Mouse (Mus musculus) CD4-positive helper T cell, adult 2 months (primary cell): Measurements from ENCODE around the gene Mad2l2.
A peak's percentile ranks its signal among the peaks of the same experiment; 100 is the strongest.

Experiments used
- DNase-seq: peaks from one replicate; pipeline ENCODE4 v3.0.0-alpha.2; 2012; ENCODE audit warnings: low read depth, missing footprints, low spot score

The Mad2l2 gene

GRCm38 (mm10) chr4:148130133-148130532, at the start of gene Mad2l2:
Gene Mad2l2, plus strand, starts transcription at chr4:148130384.
- no peak for DNase-seq

GRCm38 (mm10) chr4:148080597-148080973, 49.6 kb upstream of the Mad2l2 start:
- no peak for DNase-seq

GRCm38 (mm10) chr4:148081201-148081600, 49.0 kb upstream of the Mad2l2 start:
- DNase-seq: no peak

GRCm38 (mm10) chr4:148082257-148083044, 47.7 kb upstream of the Mad2l2 start:
- peak; percentile 60 for DNase-seq

GRCm38 (mm10) chr4:148083176-148083899, 46.8 kb upstream of the Mad2l2 start:
- DNase-seq: no peak

GRCm38 (mm10) chr4:148084261-148084714, 45.9 kb upstream of the Mad2l2 start:
- DNase-seq: no peak

- DNase-seq: no peak
These were observed 44.9 kb upstream of the Mad2l2 start for GRCm38 (mm10) chr4:148085131-148085906.

GRCm38 (mm10) chr4:148085907-148086305, 44.3 kb upstream of the Mad2l2 start:
- DNase-seq: no peak

GRCm38 (mm10) chr4:148087091-148087906, 42.9 kb upstream of the Mad2l2 start:
- DNase-seq: peak; percentile 15

GRCm38 (mm10) chr4:148087907-148088527, 42.2 kb upstream of the Mad2l2 start, which contains the start of gene Agtrap:
Gene Agtrap, minus strand, starts transcription at chr4:148088031.
- peak; percentile 91 for DNase-seq

GRCm38 (mm10) chr4:148089166-148089565, 41.0 kb upstream of the Mad2l2 start:
- DNase-seq: no peak

- no peak for DNase-seq
These were observed 39.0 kb upstream of the Mad2l2 start for GRCm38 (mm10) chr4:148091181-148091580.

- no peak for DNase-seq
These were observed 37.5 kb upstream of the Mad2l2 start for GRCm38 (mm10) chr4:148092551-148093271.

GRCm38 (mm10) chr4:148094161-148094560, 36.0 kb upstream of the Mad2l2 start:
- no peak for DNase-seq

GRCm38 (mm10) chr4:148095081-148095480, 35.1 kb upstream of the Mad2l2 start:
- no peak for DNase-seq

- DNase-seq: no peak
These were observed 32.2 kb upstream of the Mad2l2 start for GRCm38 (mm10) chr4:148097936-148098335.

GRCm38 (mm10) chr4:148098666-148099065, 31.5 kb upstream of the Mad2l2 start:
- DNase-seq: no peak

- DNase-seq: peak; percentile 32
These were observed 28.2 kb upstream of the Mad2l2 start for GRCm38 (mm10) chr4:148101801-148102527.

- DNase-seq: no peak
These were observed 26.0 kb upstream of the Mad2l2 start for GRCm38 (mm10) chr4:148104146-148104545.
